Mouse (Mus musculus): Measurements from ENCODE around the gene Stra6. TPM values are rescaled to one million over a fixed set of nuclear protein-coding genes. Genes with fewer than 3 reads are reported as not detected.

Gene Stra6
- under 1 TPM; 0.12 to 0.20 TPM for total RNA-seq (2021)

- no peak for DNase-seq
- intact Hi-C loops (cut with DNase I): no loop called here
These were observed at the start of gene Stra6 for GRCm38 (mm10) chr9:58063531-58063930. Stra6 (plus strand) TSS chr9:58063788.

GRCm38 (mm10) chr9:58014393-58015160, 49.0 kb upstream of the Stra6 start:
- intact Hi-C loops (cut with DNase I): no loop called here
- no peak for DNase-seq

- intact Hi-C loops (cut with DNase I): no loop called here
- no peak for DNase-seq
These were observed 47.7 kb upstream of the Stra6 start for GRCm38 (mm10) chr9:58015856-58016255.

- intact Hi-C loops (cut with DNase I): no loop called here
These were observed 46.6 kb upstream of the Stra6 start for GRCm38 (mm10) chr9:58016962-58017361.

GRCm38 (mm10) chr9:58018385-58018784, 45.2 kb upstream of the Stra6 start:
- intact Hi-C loops (cut with DNase I): no loop called here
- DNase-seq: no peak

More at GRCm38 (mm10) chr9:58016962-58017361, 46.6 kb upstream of the Stra6 start:
- no peak for DNase-seq

GRCm38 (mm10) chr9:58025995-58026394, 37.6 kb upstream of the Stra6 start:
- intact Hi-C loops (cut with DNase I): no loop called here
- DNase-seq: no peak

- no peak for DNase-seq
- intact Hi-C loops (cut with DNase I): no loop called here
These were observed 36.0 kb upstream of the Stra6 start for GRCm38 (mm10) chr9:58027426-58028180.

- no peak for DNase-seq
- intact Hi-C loops (cut with DNase I): no loop called here
These were observed 34.7 kb upstream of the Stra6 start for GRCm38 (mm10) chr9:58028841-58029240.

GRCm38 (mm10) chr9:58029635-58030034, 34.0 kb upstream of the Stra6 start:
- no peak for DNase-seq
- intact Hi-C loops (cut with DNase I): no loop called here

GRCm38 (mm10) chr9:58031895-58032294, 31.7 kb upstream of the Stra6 start:
- DNase-seq: no peak
- intact Hi-C loops (cut with DNase I): no loop called here

GRCm38 (mm10) chr9:58035519-58035918, 28.1 kb upstream of the Stra6 start:
- DNase-seq: no peak
- intact Hi-C loops (cut with DNase I): loop anchor here (5.0 kb wide), 1 partner anchor 232 kb away; no protein-coding TSS in a partner anchor

- intact Hi-C loops (cut with DNase I): loop anchor here (5.0 kb wide), 1 partner anchor 231 kb away; no protein-coding TSS in a partner anchor
These were observed 27.5 kb upstream of the Stra6 start for GRCm38 (mm10) chr9:58035951-58036698.

GRCm38 (mm10) chr9:58036961-58037360, 26.6 kb upstream of the Stra6 start:
- intact Hi-C loops (cut with DNase I): loop anchor here (5.0 kb wide), 1 partner anchor 230 kb away; no protein-coding TSS in a partner anchor
- DNase-seq: no peak

More at GRCm38 (mm10) chr9:58035951-58036698, 27.5 kb upstream of the Stra6 start:
- DNase-seq: no peak

GRCm38 (mm10) chr9:58038500-58039168, 25.0 kb upstream of the Stra6 start:
- intact Hi-C loops (cut with DNase I): loop anchor here (1.0 to 5.0 kb wide), 4 partner anchors 112 to 242 kb away; partner anchors contain the start of genes Islr and Islr2
- peak; percentile 82 to 87 for DNase-seq

GRCm38 (mm10) chr9:58040977-58041376, 22.6 kb upstream of the Stra6 start:
- DNase-seq: no peak
- intact Hi-C loops (cut with DNase I): no loop called here

GRCm38 (mm10) chr9:58042391-58042790, 21.2 kb upstream of the Stra6 start:
- intact Hi-C loops (cut with DNase I): no loop called here
- peak; percentile 48 to 52 for DNase-seq

- intact Hi-C loops (cut with DNase I): no loop called here
- peak; percentile 72 to 73 for DNase-seq
These were observed 20.0 kb upstream of the Stra6 start for GRCm38 (mm10) chr9:58043496-58044017.

GRCm38 (mm10) chr9:58044828-58045227, 18.8 kb upstream of the Stra6 start:
- DNase-seq: no peak
- intact Hi-C loops (cut with DNase I): no loop called here

- no peak for DNase-seq
- intact Hi-C loops (cut with DNase I): no loop called here
These were observed 17.9 kb upstream of the Stra6 start for GRCm38 (mm10) chr9:58045646-58046045.

GRCm38 (mm10) chr9:58047061-58047460, 16.5 kb upstream of the Stra6 start:
- intact Hi-C loops (cut with DNase I): no loop called here
- DNase-seq: no peak
